Mouse (Mus musculus) layer of hippocampus, postnatal 36 days (tissue): ENCODE measurements around the gene Trabd. TPM values are rescaled to one million over a fixed set of nuclear protein-coding genes. Genes with fewer than 3 reads are reported as not detected.

Experiments used
- DNase-seq, 2 experiments: peaks; one replicate each; pipeline ENCODE4 v3.0.0; 2022
- total RNA-seq, 2 experiments: library from RNA; stranded (reverse); gene quantifications; 2 replicates each; pipeline ENCODE4 v1.2.3; 2021

Trabd gene
- 10 to 100 TPM; 23.0 to 26.9 TPM for total RNA-seq

DNA sequence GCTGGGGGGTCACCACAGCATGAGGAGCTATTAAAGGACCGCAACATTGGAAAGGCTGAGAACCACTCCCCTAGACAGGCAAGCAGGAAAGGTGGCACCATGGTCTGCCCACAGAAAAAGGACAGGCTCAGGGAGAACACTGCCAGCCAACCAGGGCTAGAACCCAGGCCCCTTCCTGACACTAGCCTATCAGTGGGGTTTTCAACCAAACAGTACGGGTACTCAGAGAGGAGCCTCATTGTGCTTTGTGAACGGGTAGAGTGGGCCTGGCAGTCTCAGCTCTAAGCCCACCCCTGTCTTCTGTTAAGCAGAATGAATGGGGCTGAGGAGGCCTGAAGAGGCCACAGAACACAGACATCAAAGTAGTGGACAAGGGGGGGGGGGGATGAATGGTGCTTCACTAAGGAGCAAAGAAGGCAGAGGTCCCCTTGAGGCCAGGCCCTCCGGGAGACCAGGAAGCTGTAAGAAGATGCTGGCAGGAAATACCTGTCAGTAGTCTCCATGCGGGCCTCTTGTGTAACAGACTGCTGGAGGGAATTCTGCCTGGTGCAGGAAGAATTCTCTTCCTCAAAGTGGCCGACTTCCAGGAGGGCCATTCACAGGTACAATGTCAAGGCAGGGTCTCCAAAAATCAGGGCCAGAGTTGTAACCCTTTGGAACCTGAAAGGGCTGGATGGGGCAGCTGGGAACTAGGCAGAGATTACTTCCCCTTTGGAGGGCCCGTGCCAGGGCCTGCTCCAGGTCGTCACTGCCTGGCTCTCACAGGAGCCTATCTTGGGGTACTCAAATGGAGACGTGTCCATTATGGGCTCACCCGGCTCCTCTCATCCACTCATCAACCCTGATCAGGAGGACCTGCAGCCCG lies at the start of gene Trabd:
Gene Trabd (plus strand): TSS at position 512 of the 865 bp plus-strand sequence.
- DNase-seq, result no peak

DNA sequence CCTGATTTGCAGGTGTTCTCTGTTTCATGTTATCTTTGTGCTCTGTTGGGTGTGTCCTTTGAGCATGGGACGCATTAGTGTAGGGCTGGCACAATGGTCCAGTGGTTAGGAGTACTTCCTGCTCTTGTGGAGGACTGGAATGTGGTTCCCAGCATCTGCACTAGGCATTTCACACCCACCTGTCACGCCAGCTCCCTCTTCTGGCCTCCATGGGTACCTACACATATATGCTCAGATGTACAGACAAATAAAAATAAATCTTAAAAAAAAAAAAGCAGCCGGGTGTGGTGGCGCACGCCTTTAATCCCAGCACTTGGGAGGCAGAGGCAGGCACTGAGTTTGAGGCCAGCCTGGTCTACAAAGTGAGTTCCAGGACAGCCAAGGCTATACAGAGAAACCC lies 30.5 kb upstream of the Trabd start:
- no peak for DNase-seq

DNA sequence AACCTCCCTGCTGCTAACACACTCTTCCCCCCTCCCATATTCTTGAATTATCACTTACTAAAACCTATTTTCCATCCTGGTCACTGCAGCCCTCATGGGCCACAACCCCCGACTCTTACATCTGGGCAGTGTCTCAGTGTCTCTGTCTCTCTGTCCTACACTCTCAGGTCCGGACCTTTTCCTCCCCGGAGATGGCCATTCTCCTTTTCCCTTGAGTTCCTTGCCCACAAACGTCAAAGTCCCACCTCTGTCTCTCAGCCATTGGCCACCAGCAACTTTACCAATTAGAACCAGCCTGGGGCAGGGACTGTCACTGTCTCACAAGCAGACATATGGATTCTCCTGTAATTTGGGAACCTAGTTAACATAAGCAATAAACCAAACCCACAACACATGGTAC lies 28.6 kb upstream of the Trabd start:
- DNase-seq, result no peak

DNA sequence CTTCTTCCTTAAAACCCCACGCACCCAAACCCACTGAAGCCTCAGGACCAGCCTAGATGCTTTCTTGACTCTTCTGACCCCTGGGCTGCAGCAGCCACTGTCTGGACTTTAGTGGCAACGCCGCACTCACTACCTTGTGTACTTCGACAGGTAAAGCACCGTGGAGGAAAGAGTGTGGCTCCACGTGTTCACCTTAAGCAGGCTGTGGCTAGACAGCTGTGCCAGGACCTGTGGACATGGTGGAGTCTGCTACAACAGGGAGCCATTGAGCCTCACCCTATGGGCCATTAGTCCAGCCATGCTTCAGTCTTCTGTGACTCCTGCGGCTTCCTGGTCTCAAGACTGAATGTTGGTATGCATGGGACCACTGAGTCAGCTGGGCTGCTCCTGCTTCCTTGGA lies 20.3 kb upstream of the Trabd start:
- DNase-seq, result no peak

DNA sequence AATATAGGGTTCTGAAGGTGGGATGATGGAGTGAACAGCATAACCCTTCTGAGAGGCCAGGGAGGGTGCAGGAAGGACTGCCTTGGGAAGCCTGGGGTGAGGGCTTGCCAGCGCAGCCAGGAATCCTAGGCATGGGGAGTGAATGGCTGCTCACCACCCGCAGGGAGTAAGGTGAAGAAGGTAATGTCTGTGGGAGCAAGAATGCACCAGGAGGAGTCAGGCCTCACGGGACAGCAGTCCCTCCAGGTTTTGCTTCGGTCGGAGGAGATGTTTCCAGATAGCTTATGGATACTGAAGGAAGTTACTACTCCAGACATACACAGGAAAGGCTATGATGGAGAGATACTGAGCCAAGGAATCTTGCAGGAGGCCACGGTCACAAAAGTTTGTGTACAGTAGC lies 16.2 kb upstream of the Trabd start:
- DNase-seq, result no peak

DNA sequence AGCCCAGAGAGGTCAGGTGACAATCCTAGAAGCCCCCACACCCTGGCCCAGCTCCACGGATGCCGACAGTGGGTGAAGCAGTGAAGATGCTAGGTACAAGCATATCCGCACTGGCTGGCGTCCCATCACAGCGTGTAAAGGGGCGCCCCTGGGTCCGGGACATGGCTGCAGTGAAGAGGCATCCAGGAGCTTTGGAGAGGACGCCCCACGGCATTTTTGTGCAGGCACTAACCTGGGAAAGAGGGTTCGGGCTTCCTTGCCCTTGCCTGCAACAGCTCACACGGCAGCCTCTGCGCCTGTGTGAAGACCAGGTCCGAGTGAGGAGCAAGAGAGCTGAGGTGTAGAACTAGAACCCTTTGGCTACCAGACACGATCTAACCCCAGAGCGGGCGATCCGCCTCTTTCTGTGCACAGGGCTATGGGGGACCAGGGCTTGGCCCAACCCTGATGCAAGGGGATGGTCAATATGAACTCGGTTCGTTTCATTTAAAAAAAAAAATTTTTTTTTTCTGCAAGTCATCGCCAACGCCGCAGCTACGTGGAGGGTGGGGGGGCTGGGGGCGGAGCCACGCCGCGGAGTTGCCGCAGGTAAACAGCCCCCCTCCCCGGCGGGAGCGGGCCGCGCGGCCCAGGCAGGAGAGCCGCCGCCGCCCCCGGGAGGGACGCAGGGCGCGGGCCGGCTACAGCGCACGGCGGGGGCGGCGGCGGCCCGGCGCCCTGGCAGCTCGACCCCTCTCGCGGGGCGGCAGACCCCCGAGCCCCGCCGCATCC lies 15.6 kb upstream of the Trabd start, which contains the start of gene Panx2:
Gene Panx2 (plus strand): TSS at position 574 of the 771 bp plus-strand sequence.
- no peak for DNase-seq

DNA sequence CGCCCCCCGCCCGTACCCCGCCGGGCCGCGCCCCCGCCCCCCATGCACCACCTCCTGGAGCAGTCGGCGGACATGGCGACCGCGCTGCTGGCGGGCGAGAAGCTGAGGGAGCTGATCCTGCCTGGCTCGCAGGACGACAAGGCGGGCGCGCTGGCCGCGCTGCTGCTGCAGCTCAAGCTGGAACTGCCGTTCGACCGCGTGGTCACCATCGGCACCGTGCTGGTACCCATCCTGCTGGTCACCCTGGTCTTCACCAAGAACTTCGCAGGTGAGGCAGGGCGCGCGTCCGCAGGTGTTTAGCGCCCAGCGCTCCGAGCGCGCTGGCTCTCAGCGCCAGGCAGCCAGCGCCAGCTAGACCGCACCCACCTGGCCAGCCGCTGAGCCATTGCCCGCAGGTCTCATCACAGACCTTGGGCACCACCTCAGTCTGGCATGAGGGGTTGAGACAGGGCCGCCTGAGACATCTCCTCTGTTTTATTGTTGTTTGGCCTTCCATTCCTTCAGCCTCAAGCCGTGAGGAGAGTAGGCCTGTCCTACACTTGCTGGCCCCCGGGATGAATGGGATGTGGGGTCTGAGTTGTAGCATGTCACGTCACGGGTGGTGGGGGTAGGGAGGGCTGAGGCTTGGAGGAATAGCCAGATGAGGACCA lies 14.8 kb upstream of the Trabd start:
- no peak for DNase-seq

DNA sequence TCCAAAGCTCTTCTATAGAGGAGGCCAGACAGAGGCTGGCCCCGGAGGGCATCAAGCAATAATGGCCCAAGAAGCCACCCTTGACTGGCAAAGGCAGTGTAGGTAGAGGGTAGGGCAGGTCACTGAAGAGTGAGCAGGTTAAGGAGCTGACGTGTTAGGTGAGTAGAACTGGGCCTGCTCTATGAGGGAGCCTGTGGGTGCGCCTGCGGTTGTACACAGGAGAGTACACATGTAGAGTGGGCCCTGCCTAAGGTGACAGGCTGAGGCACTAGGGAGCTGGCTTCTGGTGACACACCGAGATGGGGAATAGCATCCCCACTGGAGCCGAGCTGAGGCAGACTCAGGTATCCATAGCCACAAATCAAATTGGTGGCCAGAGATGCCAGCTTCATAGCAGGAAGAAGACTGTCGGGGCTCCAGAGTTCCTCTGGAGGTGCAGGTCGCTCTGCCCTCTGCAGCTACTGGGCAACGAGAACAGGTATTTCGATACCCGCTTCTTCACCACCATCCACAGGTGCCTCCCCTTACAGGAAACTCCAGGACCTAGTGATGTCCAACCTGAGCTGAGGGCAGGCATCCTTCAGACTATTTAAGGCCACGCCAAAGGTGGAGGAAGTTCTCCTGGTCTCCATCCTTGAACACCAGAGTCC lies 14.0 kb upstream of the Trabd start:
- no peak for DNase-seq

DNA sequence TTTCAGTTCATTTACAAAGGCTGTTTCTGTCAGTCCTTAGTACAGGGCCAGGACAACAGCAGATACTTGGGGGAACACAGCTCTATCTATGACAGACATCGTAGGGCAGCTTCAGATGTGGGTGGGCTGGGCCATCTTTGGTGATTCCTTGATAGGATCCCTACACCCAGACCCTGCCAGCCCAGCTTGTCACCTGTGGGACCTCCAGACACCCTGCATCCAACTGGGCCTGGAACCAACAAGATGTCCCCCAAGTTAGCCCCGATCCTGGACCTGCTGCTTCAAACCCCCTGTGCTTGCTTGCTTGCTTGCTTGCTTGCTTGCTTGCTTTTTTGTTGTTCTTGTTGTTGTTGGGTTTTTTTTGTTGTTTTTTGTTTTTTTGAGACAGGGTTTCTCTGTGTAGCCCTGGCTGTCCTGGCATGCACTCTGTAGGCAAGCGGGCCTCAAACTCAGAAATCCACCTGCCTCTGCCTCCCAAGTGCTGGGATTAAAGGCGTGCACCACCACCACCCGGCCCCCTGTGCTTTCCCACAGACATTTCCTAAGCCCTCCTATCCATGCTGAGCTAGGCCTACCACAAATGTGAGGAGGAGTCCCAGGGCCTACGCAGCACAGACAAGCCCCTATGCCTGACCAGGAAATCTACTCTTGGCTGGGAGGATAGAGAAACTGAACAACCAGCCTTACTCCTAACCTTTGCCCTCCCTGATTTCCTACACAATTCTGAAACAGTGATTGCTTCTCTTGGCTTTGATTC lies 13.0 kb upstream of the Trabd start:
- DNase-seq, result no peak

DNA sequence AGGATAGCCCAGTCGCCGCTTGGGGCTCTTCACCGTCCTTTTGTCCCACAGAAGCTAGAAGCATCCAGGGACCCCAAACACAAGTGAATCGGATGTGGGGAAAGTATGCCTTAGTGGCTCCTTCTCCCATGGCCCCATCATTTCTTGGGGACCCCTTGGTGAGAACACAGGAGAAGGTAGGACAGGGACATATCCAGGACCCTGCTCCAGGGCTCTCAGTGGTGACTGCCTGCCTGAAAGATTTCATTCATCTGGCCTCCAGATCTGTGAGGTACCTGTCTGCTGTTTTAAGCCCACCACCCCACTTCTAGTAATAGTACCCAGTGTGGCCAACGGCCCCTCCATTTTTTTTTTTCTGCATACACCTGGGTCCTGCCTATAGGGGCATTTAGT lies 12.4 kb upstream of the Trabd start:
- DNase-seq, result no peak

DNA sequence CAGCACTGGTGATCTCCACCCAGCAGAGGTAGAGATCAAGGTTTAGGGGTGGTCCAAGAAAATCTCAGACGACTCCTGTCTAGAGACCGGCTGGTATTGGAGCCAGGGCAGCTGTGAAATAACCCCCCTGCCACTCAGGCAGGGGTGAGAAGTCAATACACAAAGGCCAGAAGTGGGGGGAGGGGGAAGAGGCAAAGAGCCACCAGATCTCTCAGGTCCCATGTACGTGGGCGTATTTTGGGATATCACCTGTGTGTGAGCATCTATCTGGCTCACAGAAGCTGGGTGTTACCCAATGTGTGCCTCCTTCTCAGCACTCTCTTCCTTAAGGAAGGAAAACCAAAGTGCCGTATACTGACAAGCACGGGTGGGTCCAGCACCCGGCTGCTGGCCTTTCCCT lies 11.9 kb upstream of the Trabd start:
- DNase-seq, result no peak

DNA sequence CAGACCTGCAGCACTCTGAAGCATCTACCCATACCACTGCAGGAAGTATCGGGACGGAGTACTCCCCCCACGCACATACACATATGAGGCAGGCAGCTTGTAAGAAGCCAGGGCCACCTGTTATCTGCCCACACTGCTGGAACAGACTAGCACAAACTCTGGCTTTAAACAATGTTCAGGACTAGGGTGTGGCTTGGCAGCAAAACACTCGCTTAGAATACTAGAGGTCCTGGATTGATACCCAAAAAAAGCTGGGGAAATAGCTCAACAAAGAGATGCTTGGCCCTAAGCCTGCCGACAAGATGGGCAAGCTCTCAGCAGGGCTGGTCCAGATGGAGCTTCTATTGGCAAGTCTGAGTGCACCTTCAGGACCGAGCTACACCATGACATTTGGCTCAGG lies 11.4 kb upstream of the Trabd start:
- DNase-seq, result peak; percentile 86

DNA sequence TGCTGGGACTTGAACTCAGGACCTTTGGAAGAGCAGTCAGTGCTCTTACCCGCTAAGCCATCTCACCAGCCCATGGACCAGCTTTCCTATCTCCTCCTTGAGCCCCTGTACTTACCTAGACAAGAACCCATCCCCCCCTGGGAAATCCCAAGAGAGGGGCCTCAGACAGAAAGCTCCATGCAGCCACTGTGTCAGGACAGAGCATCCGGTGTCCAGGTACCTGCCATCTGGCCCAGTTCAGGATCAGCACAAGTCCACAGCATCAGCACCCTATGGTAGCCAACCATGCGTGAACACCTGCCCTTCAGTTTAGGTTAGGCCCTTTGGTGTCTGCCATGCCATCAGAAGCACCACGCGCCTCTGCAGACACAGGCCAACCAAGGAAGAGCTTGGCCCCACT lies 10.0 kb upstream of the Trabd start:
- no peak for DNase-seq

DNA sequence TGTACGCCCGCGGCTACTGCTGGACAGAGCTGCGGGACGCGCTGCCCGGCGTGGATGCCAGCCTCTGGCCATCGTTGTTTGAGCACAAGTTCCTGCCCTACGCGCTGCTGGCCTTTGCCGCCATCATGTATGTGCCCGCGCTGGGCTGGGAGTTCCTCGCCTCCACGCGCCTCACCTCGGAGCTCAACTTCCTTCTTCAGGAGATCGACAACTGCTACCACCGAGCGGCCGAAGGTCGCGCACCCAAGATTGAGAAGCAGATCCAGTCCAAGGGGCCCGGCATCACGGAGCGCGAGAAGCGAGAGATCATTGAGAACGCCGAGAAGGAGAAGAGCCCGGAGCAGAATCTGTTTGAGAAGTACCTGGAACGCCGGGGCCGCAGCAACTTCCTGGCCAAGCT lies 7.3 kb upstream of the Trabd start:
- DNase-seq, result no peak

DNA sequence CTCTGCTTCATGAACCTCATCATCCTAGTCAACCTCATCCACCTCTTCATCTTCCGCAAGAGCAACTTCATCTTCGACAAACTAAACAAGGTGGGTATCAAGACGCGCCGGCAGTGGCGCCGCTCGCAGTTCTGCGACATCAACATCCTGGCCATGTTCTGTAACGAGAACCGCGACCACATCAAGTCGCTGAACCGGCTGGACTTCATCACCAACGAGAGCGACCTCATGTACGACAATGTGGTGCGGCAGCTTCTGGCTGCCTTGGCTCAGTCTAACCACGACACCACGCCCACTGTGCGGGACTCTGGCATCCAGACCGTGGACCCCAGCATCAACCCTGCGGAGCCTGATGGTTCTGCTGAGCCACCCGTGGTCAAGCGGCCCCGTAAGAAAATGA lies 6.7 kb upstream of the Trabd start:
- no peak for DNase-seq

DNA sequence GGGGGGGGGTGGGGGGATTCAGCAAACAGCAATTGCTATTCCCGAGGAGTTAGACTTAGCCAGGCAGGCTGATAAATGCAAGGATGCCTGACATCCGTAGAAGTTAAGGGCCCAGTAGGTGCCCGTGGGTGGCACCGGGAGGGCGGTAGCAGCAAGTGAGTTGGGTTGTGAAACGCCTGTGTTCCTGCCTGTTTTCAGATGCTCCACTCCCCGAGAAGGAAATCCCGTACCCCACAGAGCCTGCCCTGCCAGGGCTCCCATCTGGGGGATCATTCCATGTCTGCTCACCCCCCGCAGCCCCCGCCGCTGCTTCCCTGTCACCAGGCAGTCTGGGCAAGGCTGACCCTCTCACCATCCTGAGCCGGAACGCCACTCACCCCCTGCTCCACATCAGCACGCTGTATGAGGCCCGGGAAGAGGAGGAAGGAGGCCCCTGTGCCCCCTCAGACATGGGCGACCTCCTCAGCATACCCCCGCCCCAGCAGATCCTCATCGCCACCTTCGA lies 5.5 kb upstream of the Trabd start:
- no peak for DNase-seq

DNA sequence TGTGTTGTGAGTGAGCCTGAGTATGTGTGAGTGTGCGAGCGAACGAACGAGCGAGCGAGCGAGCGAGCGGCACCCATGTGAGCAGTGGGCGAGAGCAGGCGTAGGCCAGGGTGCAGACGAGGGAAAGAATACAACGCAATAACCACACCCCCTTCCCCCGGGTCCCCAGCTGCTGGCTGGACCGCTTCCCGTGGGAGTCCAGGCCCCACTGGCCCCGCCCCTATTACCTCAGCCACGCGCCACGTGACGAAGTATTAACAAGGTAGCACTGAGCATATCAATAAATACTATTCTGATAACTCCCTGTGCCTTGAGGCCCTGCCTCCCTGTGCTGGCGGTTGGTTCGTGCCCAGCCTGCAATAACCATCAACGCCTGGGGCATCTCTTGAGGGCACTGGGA lies 4.3 kb upstream of the Trabd start:
- DNase-seq, result no peak

DNA sequence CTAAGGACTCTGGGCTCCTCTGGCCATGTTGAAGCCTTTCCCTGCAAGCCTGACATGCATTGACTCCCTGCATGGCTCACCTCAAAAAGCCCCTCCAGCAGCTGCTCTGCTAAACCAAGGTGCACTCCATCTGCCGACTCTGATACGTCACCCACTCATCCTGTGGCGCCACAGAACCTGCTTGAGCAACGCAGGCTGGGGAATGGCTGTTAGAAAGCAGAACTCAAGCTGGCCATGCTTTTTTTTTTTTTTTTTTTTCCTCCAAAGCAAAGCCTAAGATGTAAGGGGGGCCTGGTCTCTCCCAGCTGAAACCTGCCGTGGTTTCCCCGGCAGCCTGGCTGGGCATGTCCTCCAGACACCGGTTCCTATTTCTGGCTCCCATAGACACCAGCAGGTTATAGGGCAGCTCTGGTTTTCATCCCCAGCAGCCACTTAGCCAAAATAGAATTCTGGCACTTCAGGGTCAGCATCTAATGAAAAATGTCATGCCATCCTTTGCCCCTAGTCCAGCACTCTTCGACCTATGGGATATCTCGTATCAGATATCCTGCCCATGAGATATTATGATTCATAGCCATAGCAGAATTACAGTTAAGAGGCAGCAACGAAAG lies 826 bp upstream of the Trabd start:
- no peak for DNase-seq

DNA sequence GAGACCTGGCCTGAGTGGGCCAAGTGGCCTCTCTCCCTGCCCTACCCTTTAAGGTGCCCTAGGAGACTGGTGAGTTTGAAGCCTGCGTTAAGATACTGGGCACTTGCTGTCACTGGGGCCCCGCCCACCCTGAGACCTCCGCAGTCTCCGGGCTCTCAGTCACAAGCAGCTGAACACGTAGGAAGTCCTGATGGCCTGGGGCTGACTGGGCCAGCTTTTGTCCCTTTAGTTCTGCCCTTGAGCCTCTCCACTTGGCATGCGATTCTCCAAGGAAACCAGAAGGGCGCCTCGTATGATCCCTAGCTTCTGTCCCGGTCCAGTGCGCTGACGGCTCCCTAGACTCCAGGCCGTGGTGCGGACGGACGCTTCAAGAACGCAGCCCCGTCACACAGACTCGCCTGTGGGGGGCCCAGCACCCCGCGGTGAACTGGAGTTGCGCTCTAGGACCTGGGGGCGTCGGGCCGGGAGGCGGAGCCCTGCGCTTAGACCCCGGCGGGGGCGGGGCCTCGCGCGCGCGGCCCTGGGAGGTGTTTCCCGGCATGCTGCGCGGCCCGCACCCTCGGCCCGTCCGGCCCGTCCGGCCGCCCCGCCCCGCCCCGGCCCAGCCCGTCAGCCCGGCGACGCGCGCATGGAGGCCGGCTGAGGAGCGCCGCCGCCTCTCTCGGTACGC lies 689 bp downstream of the Trabd start:
- DNase-seq, result peak; percentile 85 to 87

DNA sequence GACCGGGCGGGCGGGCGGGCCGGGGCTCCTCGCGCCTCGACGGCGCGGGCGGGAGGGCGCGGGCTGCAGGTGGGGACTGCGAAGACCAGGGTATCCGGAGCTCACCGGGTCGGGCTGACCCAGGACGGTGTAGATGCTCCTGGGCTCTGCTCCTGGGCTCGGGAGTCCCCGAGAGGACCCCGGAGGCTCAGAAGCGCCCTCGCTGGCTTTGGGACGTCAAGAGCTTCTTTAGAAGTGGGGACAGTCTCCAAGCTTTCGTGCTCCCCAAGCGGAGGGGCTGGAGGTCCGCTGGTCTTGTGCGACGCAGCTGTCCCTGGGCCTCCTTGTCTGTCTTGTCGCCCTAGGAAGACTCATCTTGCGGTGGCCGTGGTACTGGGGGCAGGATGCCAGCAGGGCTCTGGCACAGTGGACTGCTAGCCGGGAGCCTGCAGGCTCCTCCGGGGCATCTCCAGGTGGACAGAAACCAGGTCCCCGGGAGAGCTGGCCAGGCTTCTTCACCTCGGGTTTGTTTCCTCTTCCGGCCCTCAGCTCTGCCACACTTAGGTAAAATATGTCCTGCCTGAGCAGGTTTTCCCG lies 1.3 kb downstream of the Trabd start:
- peak in 1 of 2 experiments; percentile 57 for DNase-seq
